Mouse (Mus musculus): Measurements from ENCODE around the gene Lonp1. TPM values are rescaled to one million over a fixed set of nuclear protein-coding genes. Genes with fewer than 3 reads are reported as not detected.
A peak's percentile ranks its signal among the peaks of the same experiment; 100 is the strongest.

Gene Lonp1
- total and polyA plus RNA-seq, 2 experiments from 2014 or later: 39.7 to 67.0 TPM

- ATAC-seq (peak; percentile 60), DNase-seq (ENCODE audit: low spot score) (peak; percentile 63)
- peaks cover 9% of the 10 kb centered on the region; the same call in 1 of the 2 replicates for H3K36me3 ChIP-seq (ENCODE audit: insufficient read depth, low read length)
- no peaks in the 10 kb centered on the region for H3K27me3 ChIP-seq (ENCODE audit: insufficient read depth, low read length)
- TF ChIP-seq CTCF (IDR thresholded peaks at IDR 0.05; ENCODE audit: low read depth): no peak
- H3K27ac ChIP-seq: peak within 1 kb of the TSS; percentile 75
- H3K4me3 ChIP-seq (ENCODE audit: low read length): peak within 1 kb of the TSS; percentile 78
- peak within 1 kb of the TSS; percentile 35 for H3K9ac ChIP-seq (replicated peaks; ENCODE audit: low read length)
- H3K4me1 ChIP-seq (ENCODE audit: insufficient read depth, low read length): peaks cover 8% of the 10 kb centered on the region; the same call in 1 of the 2 replicates
- H3K4me2 ChIP-seq (ENCODE audit: low read depth, low read length): peak within 1 kb of the TSS; percentile 79
- no peaks in the 10 kb centered on the region for H3K9me3 ChIP-seq (ENCODE audit: low read length)
- WGBS: 14% methylated on average over 26 of the region's 26 CpGs
Measured at GRCm38 (mm10) chr17:56627530-56628277, 1.0 kb upstream of the Lonp1 start, which contains the start of gene Catsperd. Gene Catsperd (plus strand): TSS chr17:56628143.

- Histone ChIP-seq H3K9me3 (ENCODE audit: low read length) (no peaks in the 10 kb centered on the region), H3K27me3 (ENCODE audit: insufficient read depth, low read length) (no peaks in the 10 kb centered on the region), H3K36me3 (ENCODE audit: insufficient read depth, low read length) (peaks cover 20% of the 10 kb centered on the region), H3K4me1 (ENCODE audit: insufficient read depth, low read length) (peaks cover 8% of the 10 kb centered on the region; the same call in 1 of the 2 replicates), H3K27ac (peak overlapping the region; percentile 75), H3K9ac (replicated peaks; ENCODE audit: low read length) (peak overlapping the region; percentile 75), H3K4me3 (ENCODE audit: low read length) (peak overlapping the region; percentile 78), H3K4me2 (ENCODE audit: low read depth, low read length) (peak overlapping the region; percentile 79)
- 1% methylated on average over 27 of the region's 32 CpGs for WGBS
- DNase-seq (ENCODE audit: low spot score): no peak
- ATAC-seq: no peak
- no peak for TF ChIP-seq CTCF (IDR thresholded peaks at IDR 0.05; ENCODE audit: low read depth)
Measured at GRCm38 (mm10) chr17:56626260-56626659, 427 bp downstream of the Lonp1 start.

- Histone ChIP-seq H3K27ac (no peak overlapping the region), H3K4me2 (ENCODE audit: low read depth, low read length) (peak overlapping the region; percentile 79), H3K4me3 (ENCODE audit: low read length) (no peak overlapping the region), H3K9ac (replicated peaks; ENCODE audit: low read length) (no peak overlapping the region), H3K4me1 (ENCODE audit: insufficient read depth, low read length) (peaks cover 8% of the 10 kb centered on the region; the same call in 1 of the 2 replicates), H3K36me3 (ENCODE audit: insufficient read depth, low read length) (peaks cover 25% of the 10 kb centered on the region), H3K9me3 (ENCODE audit: low read length) (no peaks in the 10 kb centered on the region), H3K27me3 (ENCODE audit: insufficient read depth, low read length) (no peaks in the 10 kb centered on the region)
- DNase-seq (ENCODE audit: low spot score) (no peak), ATAC-seq (no peak)
- WGBS: 85% methylated on average over 3 of the region's 3 CpGs
- no peak for TF ChIP-seq CTCF (IDR thresholded peaks at IDR 0.05; ENCODE audit: low read depth)
Measured at GRCm38 (mm10) chr17:56625495-56625894, 1.2 kb downstream of the Lonp1 start.

- Histone ChIP-seq H3K9me3 (ENCODE audit: low read length) (no peaks in the 10 kb centered on the region), H3K27ac (no peak overlapping the region), H3K27me3 (ENCODE audit: insufficient read depth, low read length) (no peaks in the 10 kb centered on the region), H3K4me3 (ENCODE audit: low read length) (no peak overlapping the region), H3K4me1 (ENCODE audit: insufficient read depth, low read length) (no peaks in the 10 kb centered on the region), H3K9ac (replicated peaks; ENCODE audit: low read length) (no peak overlapping the region), H3K36me3 (ENCODE audit: insufficient read depth, low read length) (peaks cover 65% of the 10 kb centered on the region), H3K4me2 (ENCODE audit: low read depth, low read length) (no peak overlapping the region)
- DNase-seq (ENCODE audit: low spot score) (no peak), ATAC-seq (no peak)
- TF ChIP-seq CTCF (IDR thresholded peaks at IDR 0.05; ENCODE audit: low read depth): no peak
- WGBS: 82% methylated on average over 8 of the region's 8 CpGs
Measured at GRCm38 (mm10) chr17:56617628-56618027, 9.1 kb downstream of the Lonp1 start.

- Histone ChIP-seq H3K9ac (replicated peaks; ENCODE audit: low read length) (no peak overlapping the region), H3K27ac (no peak overlapping the region), H3K4me1 (ENCODE audit: insufficient read depth, low read length) (no peaks in the 10 kb centered on the region), H3K27me3 (ENCODE audit: insufficient read depth, low read length) (no peaks in the 10 kb centered on the region), H3K9me3 (ENCODE audit: low read length) (no peaks in the 10 kb centered on the region), H3K4me2 (ENCODE audit: low read depth, low read length) (no peak overlapping the region), H3K4me3 (ENCODE audit: low read length) (no peak overlapping the region), H3K36me3 (ENCODE audit: insufficient read depth, low read length) (peaks cover 57% of the 10 kb centered on the region)
- WGBS: 94% methylated on average over 3 of the region's 3 CpGs
- TF ChIP-seq CTCF (IDR thresholded peaks at IDR 0.05; ENCODE audit: low read depth): no peak
- ATAC-seq (no peak), DNase-seq (ENCODE audit: low spot score) (no peak)
Measured at GRCm38 (mm10) chr17:56616725-56617124, 10.0 kb downstream of the Lonp1 start.

GRCm38 (mm10) chr17:56615792-56616191 lies 10.9 kb downstream of the Lonp1 start:
- ATAC-seq: no peak
- H3K4me1 ChIP-seq (ENCODE audit: insufficient read depth, low read length): no peaks in the 10 kb centered on the region
- no peak for DNase-seq (ENCODE audit: low spot score)
- no peak overlapping the region for H3K4me2 ChIP-seq (ENCODE audit: low read depth, low read length)
- H3K36me3 ChIP-seq (ENCODE audit: insufficient read depth, low read length): peaks cover 53% of the 10 kb centered on the region
- H3K27me3 ChIP-seq (ENCODE audit: insufficient read depth, low read length): no peaks in the 10 kb centered on the region
- H3K4me3 ChIP-seq (ENCODE audit: low read length): no peak overlapping the region
- H3K9ac ChIP-seq (replicated peaks; ENCODE audit: low read length): no peak overlapping the region
- no peak for TF ChIP-seq CTCF (IDR thresholded peaks at IDR 0.05; ENCODE audit: low read depth)
- H3K27ac ChIP-seq: no peak overlapping the region
- 89% methylated on average over 4 of the region's 4 CpGs for WGBS
- no peaks in the 10 kb centered on the region for H3K9me3 ChIP-seq (ENCODE audit: low read length)

All from hindbrain, postnatal 0 days (tissue).